Mouse (Mus musculus) layer of hippocampus, adult 18-20 months (tissue): ENCODE measurements around the gene Cyren. TPM values are rescaled to one million over a fixed set of nuclear protein-coding genes. Genes with fewer than 3 reads are reported as not detected.
A peak's percentile ranks its signal among the peaks of the same experiment; 100 is the strongest.

Experiments used
- DNase-seq, 2 experiments: peaks; one replicate each; pipeline ENCODE4 v3.0.0; 2022; ENCODE audit warnings: low spot score in 2 of 2
- long read RNA-seq: library from polyadenylated mRNA; stranded (forward); transcript quantifications from one replicate; pipeline ENCODE4 v2.0.0, GENCODE M21; 2021
- total RNA-seq, 2 experiments: library from RNA; stranded (reverse); gene quantifications; 2 replicates each; pipeline ENCODE4 v1.2.3; 2021

Cyren gene
- 1 to 10 TPM; 4.5 to 4.8 TPM for total RNA-seq
- long read RNA-seq, partial matches to known transcripts = 5 of 13 reads
- long read RNA-seq, other reads (novel, unspliced or antisense) = 6 of 13 reads

GRCm38 (mm10) chr6:34877509-34878321 is at the start of gene Cyren:
TSS of gene Cyren (minus strand) at chr6:34878060.
- peak; percentile 86 to 88 for DNase-seq

GRCm38 (mm10) chr6:34927594-34927993 is 49.7 kb upstream of the Cyren start:
- no peak for DNase-seq

GRCm38 (mm10) chr6:34927156-34927555 is 49.3 kb upstream of the Cyren start:
- peak; percentile 55 to 85 for DNase-seq

GRCm38 (mm10) chr6:34921941-34922340 is 44.1 kb upstream of the Cyren start:
- DNase-seq = peak in 1 of 2 experiments; percentile 32

- DNase-seq = no peak
These were observed 42.8 kb upstream of the Cyren start for GRCm38 (mm10) chr6:34920631-34921030.

- no peak for DNase-seq
These were observed 42.1 kb upstream of the Cyren start, which contains the start of gene Stra8 for GRCm38 (mm10) chr6:34919956-34920355. TSS of gene Stra8 (plus strand) at chr6:34920163.

GRCm38 (mm10) chr6:34919146-34919545 is 41.3 kb upstream of the Cyren start:
- no peak for DNase-seq

- no peak for DNase-seq
These were observed 36.6 kb upstream of the Cyren start for GRCm38 (mm10) chr6:34914462-34914861.

- DNase-seq = no peak
These were observed 35.6 kb upstream of the Cyren start for GRCm38 (mm10) chr6:34913341-34914040.

GRCm38 (mm10) chr6:34910371-34911219 is 32.7 kb upstream of the Cyren start, which contains the start of gene Wdr91:
TSS of gene Wdr91 (minus strand) at chr6:34910876.
- peak; percentile 88 to 94 for DNase-seq

- no peak for DNase-seq
These were observed 31.9 kb upstream of the Cyren start for GRCm38 (mm10) chr6:34909631-34910345.

GRCm38 (mm10) chr6:34907696-34908260 is 29.9 kb upstream of the Cyren start:
- DNase-seq = no peak

- DNase-seq = no peak
These were observed 29.3 kb upstream of the Cyren start for GRCm38 (mm10) chr6:34907121-34907614.

- DNase-seq = peak in 1 of 2 experiments; percentile 14
These were observed 28.8 kb upstream of the Cyren start for GRCm38 (mm10) chr6:34906661-34907060.

- no peak for DNase-seq
These were observed 28.3 kb upstream of the Cyren start for GRCm38 (mm10) chr6:34906125-34906524.

GRCm38 (mm10) chr6:34904361-34904760 is 26.5 kb upstream of the Cyren start:
- DNase-seq = no peak

- DNase-seq = no peak
These were observed 26.0 kb upstream of the Cyren start for GRCm38 (mm10) chr6:34903851-34904250.

GRCm38 (mm10) chr6:34903441-34903840 is 25.6 kb upstream of the Cyren start:
- DNase-seq = no peak

- DNase-seq = no peak
These were observed 24.7 kb upstream of the Cyren start for GRCm38 (mm10) chr6:34902578-34902977.

GRCm38 (mm10) chr6:34901911-34902444 is 24.1 kb upstream of the Cyren start:
- no peak for DNase-seq
